Mouse (Mus musculus) limb, embryonic 15.5 days (tissue): ENCODE data around the gene Tex9. TPM values are rescaled to one million over a fixed set of nuclear protein-coding genes. Genes with fewer than 3 reads are reported as not detected.
"Not testable (repeated sequence)": the region's sequence is repeated elsewhere in the genome, so short reads cannot be mapped to it uniquely, and the experiment has no call there.

Source experiments
- ATAC-seq: fragments of 200-750 bp; cut with Nextera tagmentation; 2 replicates; pipeline ENCODE4 v1.8.0; 2017; ENCODE audit warnings: low read depth, moderate TSS enrichment; ENCODE audit not compliant: insufficient number of reproducible peaks, low FRiP score, low TSS enrichment
- H3K27ac ChIP-seq: fragments of 300-500 bp; sonication (generic); 2 replicates; pipeline ENCODE4 v1.5.1; 2015; ENCODE audit warnings: moderate library complexity, mild to moderate bottlenecking, inconsistent platforms
- H3K27me3 ChIP-seq: fragments of 300-500 bp; sonication (generic); 2 replicates; pipeline ENCODE4 v1.6.1; 2015; ENCODE audit warnings: inconsistent platforms
- H3K36me3 ChIP-seq: fragments of 300-500 bp; sonication (generic); 2 replicates; pipeline ENCODE4 v1.6.1; 2015; ENCODE audit warnings: inconsistent platforms
- H3K4me1 ChIP-seq: fragments of 300-500 bp; sonication (generic); 2 replicates; pipeline ENCODE4 v1.6.1; 2015; ENCODE audit warnings: inconsistent platforms
- H3K4me2 ChIP-seq: fragments of 300-500 bp; sonication (generic); 2 replicates; pipeline ENCODE4 v1.6.1; 2015; ENCODE audit warnings: mild to moderate bottlenecking, inconsistent platforms
- H3K4me3 ChIP-seq: fragments of 300-500 bp; sonication (generic); 2 replicates; pipeline ENCODE4 v1.5.1; 2015; ENCODE audit warnings: mild to moderate bottlenecking, inconsistent platforms
- H3K9ac ChIP-seq: fragments of 300-500 bp; sonication (generic); 2 replicates; pipeline ENCODE4 v1.6.1; 2015; ENCODE audit warnings: inconsistent platforms
- H3K9me3 ChIP-seq: fragments of 300-500 bp; sonication (generic); 2 replicates; pipeline ENCODE4 v1.6.1; 2016; ENCODE audit warnings: inconsistent platforms
- WGBS: fragments of 180-500 bp; shearing (Covaris S2); methylation state at CpG from one replicate; pipeline ENCODE4 v1.1.7; 2015; 5-methylcytosine and 5-hydroxymethylcytosine counted together
- microRNA-seq: library from miRNA; unstranded; fragments of <30 nt; microRNA quantifications from one replicate; pipeline ENCODE4, GENCODE M21; 2016
- polyA plus RNA-seq: library from polyadenylated mRNA; unstranded; fragments of >200 nt; fragmentation: Nextera tagmentation; extraction: Ambion mirVana; gene quantifications from 2 replicates; pipeline ENCODE4 v1.2.1, GENCODE M21; 2015

Tex9 gene
- polyA plus RNA-seq, 1 experiment from 2014 or later: 24.0 TPM

DNA sequence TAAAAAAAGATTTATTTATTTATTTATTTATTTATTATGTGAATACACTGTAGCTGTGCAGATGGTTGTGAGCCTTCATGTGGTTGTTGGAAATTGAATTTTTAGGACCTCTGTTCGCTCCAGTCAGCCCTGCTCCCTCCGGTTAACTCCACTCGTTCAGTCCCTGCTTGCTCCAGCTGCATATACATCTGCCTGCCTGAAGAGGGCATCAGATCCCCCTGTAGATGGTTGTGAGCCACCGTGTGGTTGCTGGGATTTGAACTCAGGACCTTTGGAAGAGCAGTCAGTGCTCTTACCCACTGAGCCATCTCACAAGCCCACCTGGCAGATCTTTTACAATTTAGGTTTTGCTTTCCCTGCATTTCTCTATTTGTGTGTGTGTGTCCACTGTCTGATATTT, 90.2 kb downstream of the Tex9 start:
- not testable (repeated sequence) for H3K4me2 ChIP-seq, H3K4me3 ChIP-seq, H3K27me3 ChIP-seq, H3K9ac ChIP-seq, H3K9me3 ChIP-seq, H3K27ac ChIP-seq, H3K36me3 ChIP-seq, ATAC-seq, H3K4me1 ChIP-seq
- 73% methylated on average over 4 of the region's 4 CpGs for WGBS

Small RNA genes lying within 50 kb of the gene (microRNA-seq; reads per million reads assigned to microRNA genes)
- not detected for gene Gm28010

Other genes starting within 250 kb of the Tex9 start
- 31.7 and 35.0 TPM in 2 replicates for gene Zfp280d, start 217.4 kb downstream of the Tex9 start, polyA plus RNA-seq
- gene Mns1, start 54.2 kb downstream of the Tex9 start, polyA plus RNA-seq: 18.7 and 18.9 TPM in 2 replicates
- gene Rfx7, start 40.0 kb upstream of the Tex9 start, polyA plus RNA-seq: 7.7 and 8.2 TPM in 2 replicates
- gene Nedd4, start 170.1 kb upstream of the Tex9 start, polyA plus RNA-seq: 569 and 579 TPM in 2 replicates